Mouse (Mus musculus): ENCODE data around the gene Pick1. TPM values are rescaled to one million over a fixed set of nuclear protein-coding genes. Genes with fewer than 3 reads are reported as not detected.

Pick1 gene
- polyA plus RNA-seq, 1 experiment from 2014 or later = 48.2 TPM

DNA sequence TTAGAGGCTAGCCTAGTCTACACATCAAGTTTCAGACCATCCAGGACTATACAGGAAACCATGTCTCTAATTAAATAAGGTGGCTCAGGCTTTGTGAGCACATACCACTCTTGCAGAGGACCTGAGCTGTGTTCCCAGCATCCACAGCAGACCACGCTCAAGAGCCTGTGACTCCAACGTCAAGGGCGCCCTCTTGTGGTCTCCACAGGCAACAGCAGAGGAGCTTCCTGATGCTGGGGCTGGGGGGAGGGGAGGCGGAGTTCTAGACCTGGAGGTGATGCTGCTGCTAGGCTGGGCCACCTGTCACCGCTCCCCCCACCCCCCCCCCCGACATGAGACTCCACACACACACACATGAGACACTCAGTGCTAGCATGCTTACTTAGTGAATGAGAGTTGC, 51.2 kb downstream of the Pick1 start:
- Histone ChIP-seq H3K9ac (no peak overlapping the region), H3K4me1 (replicated peaks; ENCODE audit: control insufficient read depth, insufficient read depth, low read length) (no peaks in the 10 kb centered on the region), H3K27ac (no peak overlapping the region), H3K4me2 (replicated peaks) (no peak overlapping the region), H3K36me3 (replicated peaks; ENCODE audit: control insufficient read depth, insufficient read depth) (no peaks in the 10 kb centered on the region), H3K27me3 (ENCODE audit: control insufficient read depth, insufficient read depth, low read length) (no peaks in the 10 kb centered on the region), H3K4me3 (replicated peaks; ENCODE audit: low read length) (no peak overlapping the region), H3K9me3 (ENCODE audit: control insufficient read depth, low read length) (no peaks in the 10 kb centered on the region)
- ATAC-seq (ENCODE audit: low FRiP score) = no peak
- 25% methylated on average over 6 of the region's 6 CpGs for WGBS
- DNase-seq (ENCODE audit: low spot score) = no peak

DNA sequence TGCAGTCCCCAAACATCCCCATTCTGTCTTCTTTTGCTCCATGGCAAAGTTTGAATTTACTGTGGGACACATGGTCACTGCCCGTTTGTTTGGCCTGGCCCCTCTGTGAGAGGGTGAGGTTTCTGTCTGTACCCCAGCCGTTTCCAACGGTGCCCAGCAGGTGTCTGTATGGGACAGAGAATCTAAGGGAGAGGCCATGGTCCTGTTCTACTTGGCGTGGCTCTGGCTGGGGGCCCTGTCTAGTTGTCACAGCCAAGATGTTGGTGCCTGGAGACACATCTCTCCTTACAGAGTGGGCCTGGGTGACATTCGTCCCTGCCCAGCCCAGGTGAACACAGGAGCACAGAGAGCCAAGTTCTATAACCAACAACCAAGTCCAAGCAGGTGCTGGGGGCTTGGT, 51.9 kb downstream of the Pick1 start:
- H3K4me1 ChIP-seq (replicated peaks; ENCODE audit: control insufficient read depth, insufficient read depth, low read length) = no peaks in the 10 kb centered on the region
- no peak for ATAC-seq (ENCODE audit: low FRiP score)
- no peak overlapping the region for H3K9ac ChIP-seq
- H3K27ac ChIP-seq = no peak overlapping the region
- H3K27me3 ChIP-seq (ENCODE audit: control insufficient read depth, insufficient read depth, low read length) = no peaks in the 10 kb centered on the region
- H3K9me3 ChIP-seq (ENCODE audit: control insufficient read depth, low read length) = no peaks in the 10 kb centered on the region
- peaks cover under 1% of the 10 kb centered on the region; the same call in 1 of the 2 replicates for H3K36me3 ChIP-seq (replicated peaks; ENCODE audit: control insufficient read depth, insufficient read depth)
- no peak for DNase-seq (ENCODE audit: low spot score)
- WGBS = 62% methylated on average over 5 of the region's 5 CpGs
- no peak overlapping the region for H3K4me2 ChIP-seq (replicated peaks)
- H3K4me3 ChIP-seq (replicated peaks; ENCODE audit: low read length) = no peak overlapping the region

DNA sequence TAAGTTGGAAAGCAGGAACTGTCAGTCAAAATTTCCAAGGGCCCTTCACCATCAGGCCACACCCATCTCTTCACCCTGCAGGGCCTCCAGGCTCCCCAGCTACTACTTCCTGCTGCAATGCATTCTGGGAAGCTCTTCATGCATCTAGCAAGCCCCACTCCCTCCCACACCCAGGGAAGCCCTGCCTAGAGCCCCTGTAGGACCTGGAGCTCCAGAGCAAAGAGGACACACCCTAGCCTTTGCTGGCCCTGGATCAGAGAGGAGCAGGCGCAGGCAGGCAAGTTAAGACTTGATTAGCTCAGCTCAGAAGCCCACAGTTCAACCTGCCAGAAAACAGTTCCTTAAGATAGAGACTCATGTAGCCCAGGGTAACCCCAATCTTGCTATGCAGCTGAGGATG, 52.4 kb downstream of the Pick1 start:
- H3K9ac ChIP-seq = no peak overlapping the region
- H3K36me3 ChIP-seq (replicated peaks; ENCODE audit: control insufficient read depth, insufficient read depth) = peaks cover 4% of the 10 kb centered on the region; the same call in 1 of the 2 replicates
- 90% methylated on average over 1 of the region's 1 CpGs for WGBS
- H3K27me3 ChIP-seq (ENCODE audit: control insufficient read depth, insufficient read depth, low read length) = no peaks in the 10 kb centered on the region
- no peak overlapping the region for H3K4me2 ChIP-seq (replicated peaks)
- ATAC-seq (ENCODE audit: low FRiP score) (no peak), DNase-seq (ENCODE audit: low spot score) (no peak)
- no peak overlapping the region for H3K27ac ChIP-seq
- no peaks in the 10 kb centered on the region for H3K9me3 ChIP-seq (ENCODE audit: control insufficient read depth, low read length)
- H3K4me3 ChIP-seq (replicated peaks; ENCODE audit: low read length) = no peak overlapping the region
- H3K4me1 ChIP-seq (replicated peaks; ENCODE audit: control insufficient read depth, insufficient read depth, low read length) = no peaks in the 10 kb centered on the region

DNA sequence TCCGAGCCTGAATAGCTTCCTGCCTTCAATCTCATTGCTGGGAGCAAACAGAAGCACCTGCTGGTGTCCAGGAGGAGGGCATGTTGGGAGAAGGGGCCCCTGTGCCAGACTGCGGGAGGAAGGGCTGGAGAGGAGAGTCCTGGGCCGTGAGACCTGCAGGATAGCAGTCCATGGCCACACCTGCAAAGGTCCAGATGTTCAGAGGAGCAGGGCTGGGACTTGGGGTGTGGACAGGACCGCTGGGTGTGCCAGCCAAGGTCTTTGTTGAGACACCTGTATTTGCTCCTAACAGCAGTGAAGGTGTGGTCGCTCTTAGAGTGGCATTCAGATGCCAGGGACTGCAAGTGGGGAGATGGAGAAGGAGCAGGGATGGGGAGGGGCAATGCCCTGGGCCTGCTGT, 53.5 kb downstream of the Pick1 start:
- H3K4me3 ChIP-seq (replicated peaks; ENCODE audit: low read length) = no peak overlapping the region
- no peak for ATAC-seq (ENCODE audit: low FRiP score)

DNA sequence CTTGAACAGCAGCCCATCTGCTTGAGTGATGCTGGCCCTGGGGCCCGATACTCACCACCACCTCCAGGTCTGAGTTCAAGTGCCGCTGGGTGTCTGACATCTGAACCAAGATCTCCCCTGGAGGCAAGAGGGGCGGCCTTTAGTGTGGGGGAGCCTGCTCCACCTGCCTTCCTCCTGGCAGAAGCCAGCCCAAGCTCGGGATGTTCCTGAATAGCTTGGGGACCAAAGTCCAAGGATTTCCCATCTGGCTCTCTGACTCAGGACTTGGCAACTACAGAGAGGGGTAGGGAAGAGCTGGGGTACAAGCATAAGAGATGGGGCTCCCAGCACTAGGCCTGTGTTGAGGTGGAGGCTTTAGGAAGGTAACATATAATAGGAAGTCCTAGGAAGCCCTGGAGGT, 54.4 kb downstream of the Pick1 start:
- Histone ChIP-seq H3K4me1 (replicated peaks; ENCODE audit: control insufficient read depth, insufficient read depth, low read length) (no peaks in the 10 kb centered on the region), H3K4me2 (replicated peaks) (no peak overlapping the region), H3K36me3 (replicated peaks; ENCODE audit: control insufficient read depth, insufficient read depth) (peaks cover 17% of the 10 kb centered on the region), H3K4me3 (replicated peaks; ENCODE audit: low read length) (no peak overlapping the region), H3K27me3 (ENCODE audit: control insufficient read depth, insufficient read depth, low read length) (no peaks in the 10 kb centered on the region), H3K27ac (no peak overlapping the region), H3K9me3 (ENCODE audit: control insufficient read depth, low read length) (no peaks in the 10 kb centered on the region), H3K9ac (no peak overlapping the region)
- DNase-seq (ENCODE audit: low spot score) = no peak
- 88% methylated on average over 4 of the region's 4 CpGs for WGBS
- ATAC-seq (ENCODE audit: low FRiP score) = no peak

More for the DNA sequence above, 53.5 kb downstream of the Pick1 start:
- WGBS = 87% methylated on average over 5 of the region's 5 CpGs
- H3K27ac ChIP-seq = no peak overlapping the region
- no peaks in the 10 kb centered on the region for H3K4me1 ChIP-seq (replicated peaks; ENCODE audit: control insufficient read depth, insufficient read depth, low read length)
- peaks cover 14% of the 10 kb centered on the region for H3K36me3 ChIP-seq (replicated peaks; ENCODE audit: control insufficient read depth, insufficient read depth)
- no peak for DNase-seq (ENCODE audit: low spot score)
- no peaks in the 10 kb centered on the region for H3K27me3 ChIP-seq (ENCODE audit: control insufficient read depth, insufficient read depth, low read length)
- no peak overlapping the region for H3K4me2 ChIP-seq (replicated peaks)
- no peak overlapping the region for H3K9ac ChIP-seq
- no peaks in the 10 kb centered on the region for H3K9me3 ChIP-seq (ENCODE audit: control insufficient read depth, low read length)

DNA sequence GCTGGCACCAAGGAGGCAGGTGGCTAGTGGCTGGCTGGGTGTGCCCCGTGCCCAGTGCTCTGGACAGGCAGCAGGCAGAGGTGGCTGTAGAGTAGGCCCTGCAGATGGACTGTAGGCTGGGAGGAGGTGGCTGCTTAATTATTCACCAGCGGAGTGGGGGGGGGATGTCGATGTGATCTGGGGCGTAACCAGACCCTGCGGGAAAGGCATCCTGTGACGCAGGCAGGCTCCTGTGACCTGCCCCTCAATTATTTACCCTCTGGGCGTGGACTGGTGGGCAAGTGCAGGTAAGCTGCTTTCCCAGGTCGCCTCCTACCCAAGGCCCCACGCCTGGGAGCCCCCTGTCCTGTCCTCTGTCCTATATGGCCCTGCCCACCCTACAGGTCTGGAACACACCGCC, 56.4 kb downstream of the Pick1 start, which contains the start of gene Baiap2l2:
Baiap2l2 (minus strand) TSS at position 139 of the 400 bp plus-strand sequence.
- H3K36me3 ChIP-seq (replicated peaks; ENCODE audit: control insufficient read depth, insufficient read depth) = peaks cover 17% of the 10 kb centered on the region
- 66% methylated on average over 10 of the region's 10 CpGs for WGBS
- H3K27ac ChIP-seq = no peak within 1 kb of the TSS
- no peaks in the 10 kb centered on the region for H3K9me3 ChIP-seq (ENCODE audit: control insufficient read depth, low read length)
- H3K4me3 ChIP-seq (replicated peaks; ENCODE audit: low read length) = no peak within 1 kb of the TSS
- no peak within 1 kb of the TSS for H3K4me2 ChIP-seq (replicated peaks)
- no peak for ATAC-seq (ENCODE audit: low FRiP score)
- no peak for DNase-seq (ENCODE audit: low spot score)
- H3K9ac ChIP-seq = no peak within 1 kb of the TSS
- no peaks in the 10 kb centered on the region for H3K4me1 ChIP-seq (replicated peaks; ENCODE audit: control insufficient read depth, insufficient read depth, low read length)
- no peaks in the 10 kb centered on the region for H3K27me3 ChIP-seq (ENCODE audit: control insufficient read depth, insufficient read depth, low read length)

- H3K4me1 ChIP-seq (replicated peaks; ENCODE audit: control insufficient read depth, insufficient read depth, low read length) = no peaks in the 10 kb centered on the region
- no peak overlapping the region for H3K27ac ChIP-seq
- H3K9ac ChIP-seq = no peak overlapping the region
- H3K4me2 ChIP-seq (replicated peaks) = no peak overlapping the region
- H3K36me3 ChIP-seq (replicated peaks; ENCODE audit: control insufficient read depth, insufficient read depth) = peaks cover 17% of the 10 kb centered on the region
- DNase-seq (ENCODE audit: low spot score) = no peak
- ATAC-seq (ENCODE audit: low FRiP score) = no peak
- WGBS = 86% methylated on average over 7 of the region's 7 CpGs
- H3K9me3 ChIP-seq (ENCODE audit: control insufficient read depth, low read length) = no peaks in the 10 kb centered on the region
- no peaks in the 10 kb centered on the region for H3K27me3 ChIP-seq (ENCODE audit: control insufficient read depth, insufficient read depth, low read length)
- H3K4me3 ChIP-seq (replicated peaks; ENCODE audit: low read length) = no peak overlapping the region
Measured at GRCm38 (mm10) chr15:79286141-79286540, 57.2 kb downstream of the Pick1 start.

DNA sequence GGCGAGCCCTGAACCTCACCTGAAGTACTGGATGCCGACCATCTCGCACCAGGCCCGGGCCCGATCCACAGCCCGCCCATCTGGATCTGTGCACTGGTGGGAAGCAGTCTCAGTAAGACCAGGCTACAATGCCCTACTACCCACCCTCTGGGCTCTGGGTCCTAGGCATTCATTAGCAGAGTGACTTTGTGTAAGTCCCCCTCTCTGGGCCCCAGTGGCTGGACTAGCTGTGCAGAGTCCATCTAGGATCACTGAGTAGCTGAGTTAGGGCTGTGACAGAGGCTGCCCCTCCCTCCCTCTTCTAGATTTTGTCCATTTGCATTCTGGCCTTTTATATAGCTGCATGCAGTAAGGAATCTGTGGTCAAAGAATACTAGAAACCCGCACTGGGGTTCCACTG, 58.1 kb downstream of the Pick1 start:
- Histone ChIP-seq H3K9ac (no peak overlapping the region), H3K4me3 (replicated peaks; ENCODE audit: low read length) (no peak overlapping the region), H3K4me2 (replicated peaks) (no peak overlapping the region), H3K27me3 (ENCODE audit: control insufficient read depth, insufficient read depth, low read length) (no peaks in the 10 kb centered on the region), H3K27ac (no peak overlapping the region), H3K36me3 (replicated peaks; ENCODE audit: control insufficient read depth, insufficient read depth) (peaks cover 17% of the 10 kb centered on the region), H3K9me3 (ENCODE audit: control insufficient read depth, low read length) (no peaks in the 10 kb centered on the region), H3K4me1 (replicated peaks; ENCODE audit: control insufficient read depth, insufficient read depth, low read length) (no peaks in the 10 kb centered on the region)
- no peak for DNase-seq (ENCODE audit: low spot score)
- 87% methylated on average over 7 of the region's 7 CpGs for WGBS
- no peak for ATAC-seq (ENCODE audit: low FRiP score)

DNA sequence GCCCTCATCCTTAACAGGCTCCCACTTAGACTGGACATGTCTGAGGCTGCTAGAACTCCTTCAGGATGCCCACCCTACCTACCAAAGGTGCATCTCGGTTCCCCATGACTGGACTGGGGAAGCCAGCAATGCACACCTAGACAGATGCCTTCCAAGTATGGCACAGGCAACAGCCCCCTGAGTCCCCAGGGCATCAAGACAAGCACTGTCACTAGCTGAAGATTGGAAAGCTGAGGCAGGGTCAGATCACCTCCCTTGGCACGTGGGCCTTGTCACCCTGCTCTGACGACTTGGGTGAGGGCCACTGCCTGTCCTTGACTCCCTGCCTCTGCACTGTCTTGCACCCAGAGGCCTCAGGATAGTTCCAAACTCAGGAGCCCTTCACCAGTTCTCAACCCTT, 59.4 kb downstream of the Pick1 start:
- peaks cover 17% of the 10 kb centered on the region for H3K36me3 ChIP-seq (replicated peaks; ENCODE audit: control insufficient read depth, insufficient read depth)
- WGBS = 88% methylated on average over 3 of the region's 3 CpGs
- ATAC-seq (ENCODE audit: low FRiP score) = no peak

DNA sequence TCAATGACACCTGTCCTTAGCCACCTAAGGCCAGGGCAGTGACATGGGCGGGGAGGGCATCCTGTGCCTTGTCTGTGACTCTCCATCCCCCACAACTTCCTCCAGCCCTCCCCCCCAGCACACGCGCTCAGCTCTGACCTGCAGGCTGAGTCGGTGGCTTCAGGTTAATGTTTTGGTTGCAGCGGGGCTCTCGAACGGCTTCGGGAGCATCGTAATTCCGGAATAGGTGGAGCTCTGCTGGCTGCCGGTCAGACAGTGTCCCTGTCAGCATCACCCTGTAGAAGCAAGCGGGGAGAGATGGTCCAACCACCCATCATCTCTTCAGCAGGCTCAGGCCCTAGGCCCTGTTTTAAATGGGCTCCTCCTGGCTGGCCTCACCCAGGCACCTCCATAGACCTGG, 60.5 kb downstream of the Pick1 start:
- Histone ChIP-seq H3K4me1 (replicated peaks; ENCODE audit: control insufficient read depth, insufficient read depth, low read length) (no peaks in the 10 kb centered on the region), H3K9me3 (ENCODE audit: control insufficient read depth, low read length) (no peaks in the 10 kb centered on the region), H3K36me3 (replicated peaks; ENCODE audit: control insufficient read depth, insufficient read depth) (peaks cover 17% of the 10 kb centered on the region), H3K9ac (no peak overlapping the region), H3K27me3 (ENCODE audit: control insufficient read depth, insufficient read depth, low read length) (no peaks in the 10 kb centered on the region), H3K4me3 (replicated peaks; ENCODE audit: low read length) (no peak overlapping the region), H3K4me2 (replicated peaks) (no peak overlapping the region), H3K27ac (no peak overlapping the region)
- DNase-seq (ENCODE audit: low spot score) (no peak), ATAC-seq (ENCODE audit: low FRiP score) (no peak)
- WGBS = 90% methylated on average over 12 of the region's 12 CpGs

More for the DNA sequence above, 59.4 kb downstream of the Pick1 start:
- no peaks in the 10 kb centered on the region for H3K9me3 ChIP-seq (ENCODE audit: control insufficient read depth, low read length)
- H3K4me2 ChIP-seq (replicated peaks) = no peak overlapping the region
- H3K4me3 ChIP-seq (replicated peaks; ENCODE audit: low read length) = no peak overlapping the region
- H3K27ac ChIP-seq = no peak overlapping the region
- no peak overlapping the region for H3K9ac ChIP-seq
- DNase-seq (ENCODE audit: low spot score) = no peak
- no peaks in the 10 kb centered on the region for H3K4me1 ChIP-seq (replicated peaks; ENCODE audit: control insufficient read depth, insufficient read depth, low read length)
- no peaks in the 10 kb centered on the region for H3K27me3 ChIP-seq (ENCODE audit: control insufficient read depth, insufficient read depth, low read length)
